In genomic region chr13:86046254-86046951, GRCm38 (mm10) we compare ENCODE assay signal across 8 mouse cellular contexts. TPM values are rescaled to one million over a fixed set of nuclear protein-coding genes. Genes with fewer than 3 reads are reported as not detected.
DNase-seq lines count a peak whose midpoint lies in the region; ATAC-seq and TF ChIP-seq lines count a peak whose summit lies in the region.

Gene Cox7c (minus strand): TSS chr13:86046904.

- TF ChIP-seq CTCF in C2C12 (IDR thresholded peaks at IDR 0.05; ENCODE audit: control insufficient read depth, insufficient read depth, insufficient read length), result no peak
- TF ChIP-seq CTCF in brain, embryonic 14.5 days (IDR thresholded peaks at IDR 0.05; ENCODE audit: borderline replicate concordance, extremely low read depth, insufficient read depth, insufficient read length), result no peak
- TF ChIP-seq CTCF in liver, adult 2 months (IDR thresholded peaks at IDR 0.05; ENCODE audit: low read depth, low read length), result no peak

- H3K9me3 ChIP-seq in erythroblast, embryonic 14.5 days (ENCODE audit: control insufficient read depth, low read length), result no peaks in the 10 kb centered on the region
- H3K9me3 ChIP-seq in heart, embryonic 11.5 days (replicated peaks; ENCODE audit: control insufficient read depth, low read length), result no peaks in the 10 kb centered on the region
- no peaks in the 10 kb centered on the region for H3K9me3 ChIP-seq in kidney, embryonic 16.5 days (ENCODE audit: low read length)

- under 1% methylated on average over 49 of the region's 51 CpGs for WGBS in heart, embryonic 11.5 days (ENCODE audit: insufficient replicate concordance)
- WGBS in kidney, embryonic 16.5 days, result under 1% methylated on average over 50 of the region's 51 CpGs
- WGBS in liver, adult 2 months, result under 1% methylated on average over 51 of the region's 51 CpGs

- H3K27me3 ChIP-seq in C2C12 (ENCODE audit: control insufficient read depth, insufficient read depth, insufficient read length) (peaks cover 3% of the 10 kb centered on the region), myocyte (ENCODE audit: control insufficient read depth, insufficient read depth, insufficient read length) (peaks cover 4% of the 10 kb centered on the region)
- H3K27me3 ChIP-seq in erythroblast, embryonic 14.5 days (ENCODE audit: control insufficient read depth), result no peaks in the 10 kb centered on the region
- H3K27me3 ChIP-seq in heart, embryonic 11.5 days (ENCODE audit: control insufficient read depth, insufficient read depth, low read length), result no peaks in the 10 kb centered on the region
- H3K27me3 ChIP-seq in kidney, embryonic 16.5 days (ENCODE audit: insufficient read depth, low read length), result no peaks in the 10 kb centered on the region
- no peaks in the 10 kb centered on the region for H3K27me3 ChIP-seq in liver, adult 2 months (ENCODE audit: control insufficient read depth, insufficient read depth, low read length)
- no peaks in the 10 kb centered on the region for H3K27me3 ChIP-seq in splenic B cell, adult 2 months (ENCODE audit: control insufficient read depth, insufficient read depth, low read length, poor library complexity, severe bottlenecking)

- H3K79me2 ChIP-seq in C2C12 (ENCODE audit: control insufficient read depth, insufficient read depth), result peaks cover 18% of the 10 kb centered on the region
- H3K79me2 ChIP-seq in liver, adult 2 months (ENCODE audit: control insufficient read depth, insufficient read depth, low read length), result peaks cover 5% of the 10 kb centered on the region; the same call in 1 of the 2 replicates
- peaks cover 16% of the 10 kb centered on the region for H3K79me2 ChIP-seq in myocyte (ENCODE audit: control insufficient read depth, insufficient read depth)

- H3K36me3 ChIP-seq in C2C12 (ENCODE audit: control insufficient read depth, insufficient read depth) (peaks cover 24% of the 10 kb centered on the region), myocyte (ENCODE audit: control insufficient read depth, insufficient read depth) (peaks cover 21% of the 10 kb centered on the region)
- H3K36me3 ChIP-seq in erythroblast, embryonic 14.5 days (ENCODE audit: control insufficient read depth), result peaks cover 21% of the 10 kb centered on the region
- peaks cover 3% of the 10 kb centered on the region; the same call in 1 of the 2 replicates for H3K36me3 ChIP-seq in heart, embryonic 11.5 days (ENCODE audit: control insufficient read depth, insufficient read depth, low read length)
- H3K36me3 ChIP-seq in kidney, embryonic 16.5 days (ENCODE audit: insufficient read depth, low read length), result peaks cover 8% of the 10 kb centered on the region
- peaks cover 12% of the 10 kb centered on the region for H3K36me3 ChIP-seq in liver, adult 2 months (ENCODE audit: control insufficient read depth, insufficient read depth, low read length)
- 0 out of 2 replicates have a peak, but pooled peaks cover 3% of the 10 kb centered on the region for H3K36me3 ChIP-seq in splenic B cell, adult 2 months (ENCODE audit: control insufficient read depth, insufficient read depth, low read length, poor library complexity, severe bottlenecking)

- peak within 1 kb of the TSS; percentile 100 for H3ac ChIP-seq in C2C12 (ENCODE audit: control insufficient read depth, insufficient read length, low read depth)
- peak within 1 kb of the TSS; percentile 54 for H3ac ChIP-seq in myocyte (ENCODE audit: control insufficient read depth, insufficient read length)

- H3K27ac ChIP-seq in heart, embryonic 11.5 days (ENCODE audit: low read depth, low read length), result peak within 1 kb of the TSS; percentile 93
- H3K27ac ChIP-seq in kidney, embryonic 16.5 days (ENCODE audit: low read length), result peak within 1 kb of the TSS; percentile 92
- H3K27ac ChIP-seq in liver, adult 2 months (replicated peaks; ENCODE audit: insufficient read depth, low read depth, low read length), result peak within 1 kb of the TSS; percentile 97

- peak within 1 kb of the TSS; percentile 64 for H3K4me2 ChIP-seq in heart, embryonic 11.5 days
- peak within 1 kb of the TSS; percentile 68 for H3K4me2 ChIP-seq in kidney, embryonic 16.5 days (replicated peaks; ENCODE audit: low read depth, low read length)
- peak within 1 kb of the TSS; percentile 70 for H3K4me2 ChIP-seq in myocyte (ENCODE audit: low read depth)

- no peak for TF ChIP-seq POLR2A in brain, embryonic 14.5 days (IDR thresholded peaks at IDR 0.05; ENCODE audit: borderline replicate concordance, extremely low read depth, insufficient read depth, insufficient read length, poor library complexity, severe bottlenecking)
- TF ChIP-seq POLR2A in liver, adult 2 months (IDR thresholded peaks at IDR 0.05; ENCODE audit: extremely low read depth, insufficient read depth, low read length), result peak; percentile 66; the same call in 1 of the 2 replicates
- peak; percentile 45 for TF ChIP-seq POLR2A in myocyte (IDR thresholded peaks at IDR 0.05; ENCODE audit: insufficient read length, low read depth)

- ATAC-seq in heart, embryonic 11.5 days (replicated peaks; ENCODE audit: insufficient number of reproducible peaks, low FRiP score, low TSS enrichment), result peak; percentile 91
- peak; percentile 99 for ATAC-seq in kidney, embryonic 16.5 days (ENCODE audit: low FRiP score, low TSS enrichment)

- peaks cover 2% of the 10 kb centered on the region for H3K4me1 ChIP-seq in erythroblast, embryonic 14.5 days (ENCODE audit: control insufficient read depth)
- H3K4me1 ChIP-seq in heart, embryonic 11.5 days (ENCODE audit: control insufficient read depth, insufficient read depth, low read length), result no peaks in the 10 kb centered on the region
- peaks cover 3% of the 10 kb centered on the region; the same call in 1 of the 2 replicates for H3K4me1 ChIP-seq in kidney, embryonic 16.5 days (ENCODE audit: insufficient read depth, low read length)
- no peaks in the 10 kb centered on the region; the same call in 1 of the 2 replicates for H3K4me1 ChIP-seq in liver, adult 2 months (ENCODE audit: control insufficient read depth, insufficient read depth, low read length)

- peak; percentile 98 for DNase-seq in brain, embryonic 14.5 days (ENCODE audit: low read depth)
- peak; percentile 92 for DNase-seq in liver, adult 2 months (ENCODE audit: extremely low read depth, low read depth, low spot score)
- peak; percentile 94 for DNase-seq in splenic B cell, adult 2 months (ENCODE audit: low read depth, low spot score)

- H3K9ac ChIP-seq in heart, embryonic 11.5 days (ENCODE audit: low read depth, low read length), result peak within 1 kb of the TSS; percentile 100
- peak within 1 kb of the TSS; percentile 98 for H3K9ac ChIP-seq in kidney, embryonic 16.5 days (replicated peaks; ENCODE audit: low read length)
- peak within 1 kb of the TSS; percentile 98 for H3K9ac ChIP-seq in liver, adult 2 months (ENCODE audit: low read depth, low read length)

- peak within 1 kb of the TSS; percentile 76 for H3K4me3 ChIP-seq in C2C12 (ENCODE audit: insufficient read depth, poor library complexity, severe bottlenecking)
- peak within 1 kb of the TSS; percentile 94 for H3K4me3 ChIP-seq in erythroblast, embryonic 14.5 days (replicated peaks)
- peak within 1 kb of the TSS; percentile 92 for H3K4me3 ChIP-seq in heart, embryonic 11.5 days (ENCODE audit: low read depth, low read length)
- peak within 1 kb of the TSS; percentile 91 for H3K4me3 ChIP-seq in kidney, embryonic 16.5 days (ENCODE audit: low read length)
- peak within 1 kb of the TSS; percentile 98 for H3K4me3 ChIP-seq in liver, adult 2 months (ENCODE audit: insufficient read depth, low read depth, low read length)
- peak within 1 kb of the TSS; percentile 79 for H3K4me3 ChIP-seq in myocyte

- H3K79me3 ChIP-seq in C2C12 (ENCODE audit: low read depth), result peaks cover 6% of the 10 kb centered on the region

TF ChIP-seq in C2C12, 6 proteins besides CTCF, POLR2A, EP300 and RAD21:
- TF ChIP-seq MYOD1 (IDR thresholded peaks at IDR 0.05; ENCODE audit: control insufficient read depth, insufficient read length, low read depth) (no peak), FOSL1 (IDR thresholded peaks at IDR 0.05; ENCODE audit: insufficient read depth, low read length, poor library complexity, severe bottlenecking) (no peak), CEBPB (IDR thresholded peaks at IDR 0.05; ENCODE audit: low read depth) (no peak), MYOG (IDR thresholded peaks at IDR 0.05; ENCODE audit: control insufficient read depth, extremely low read depth, insufficient read length) (no peak), USF1 (IDR thresholded peaks at IDR 0.05; ENCODE audit: low read depth) (no peak)

TF ChIP-seq in myocyte, 11 proteins besides CTCF, POLR2A, EP300 and RAD21:
- TF ChIP-seq POLR2AphosphoS2 (IDR thresholded peaks at IDR 0.05; ENCODE audit: insufficient read length, low read depth), result peak; percentile 41
- TF ChIP-seq E2F4 (IDR thresholded peaks at IDR 0.05; ENCODE audit: insufficient read depth), result peak; percentile 27
- no peak for TF ChIP-seq TCF12 (IDR thresholded peaks at IDR 0.05; ENCODE audit: insufficient read depth, poor library complexity, severe bottlenecking)

RNA-seq across cellular contexts. Expression of gene Cox7c, which starts in this region (rescaled TPM):
- polyA plus RNA-seq in C2C12 (2012; fragmentation: generic; extraction: Trizol) (1,356 TPM), myocyte (2012; fragmentation: generic; extraction: Trizol) (1,027 TPM)
- polyA plus RNA-seq in brain, embryonic 14.5 days (2012; rRNA removed), result 629 and 910 TPM in 2 replicates
- 8.8 and 18.5 TPM in 2 replicates for polyA plus RNA-seq in erythroblast, embryonic 14.5 days (2012)
- 951 and 1,039 TPM in 2 replicates for polyA plus RNA-seq in heart, embryonic 11.5 days (2014; fragmentation: Nextera tagmentation; extraction: Ambion mirVana)
- 620 and 628 TPM in 2 replicates for polyA plus RNA-seq in kidney, embryonic 16.5 days (2015; fragmentation: Nextera tagmentation; extraction: Ambion mirVana)
- total RNA-seq in liver, adult 2 months (2014; rRNA removed), result 962 and 1,172 TPM in 2 replicates
- polyA plus RNA-seq in liver, adult 2 months (2012; rRNA removed), result 543 and 567 TPM in 2 replicates

Comparison
In these comparisons a context has a peak if more than half of its experiments do, and no peak if none do; other contexts are left out.
1. Peak in every context shown above with its lines: DNase-seq, ATAC-seq, H3K4me3 ChIP-seq and H3K27ac ChIP-seq.
2. RNA of gene Cox7c (polyA plus RNA-seq): 1,356 TPM in C2C12 (single experiment), 1,027 TPM in myocyte (single experiment), 951 to 1,039 TPM in heart, embryonic 11.5 days, 629 to 910 TPM in brain, embryonic 14.5 days, 620 to 628 TPM in kidney, embryonic 16.5 days and 543 to 567 TPM in liver, adult 2 months; 8.8 to 18.5 TPM in erythroblast, embryonic 14.5 days; every median in the first group is over 10 times any median in the second.